Mouse (Mus musculus) megakaryocyte, embryonic 14.5 days (primary cell): Measurements from ENCODE around the gene Mphosph9. TPM values are rescaled to one million over a fixed set of nuclear protein-coding genes. Genes with fewer than 3 reads are reported as not detected.
"Not testable (repeated sequence)": the region's sequence is repeated elsewhere in the genome, so short reads cannot be mapped to it uniquely, and the experiment has no call there.

Experiments used
- H3K27me3 ChIP-seq: replicated peaks from 2 replicates; pipeline ENCODE3; 2012; ENCODE audit warnings: inconsistent platforms
- H3K36me3 ChIP-seq: replicated peaks from 2 replicates; pipeline ENCODE3; 2012; ENCODE audit warnings: low read length, inconsistent platforms, mixed read lengths
- H3K4me1 ChIP-seq: 2 replicates; pipeline ENCODE4 v1.6.1; 2012; ENCODE audit warnings: inconsistent platforms
- H3K4me3 ChIP-seq: replicated peaks from 2 replicates; pipeline ENCODE3; 2012; ENCODE audit warnings: moderate library complexity, mild to moderate bottlenecking, inconsistent platforms
- H3K9me3 ChIP-seq: 2 replicates; pipeline ENCODE4 v1.6.1; 2012; ENCODE audit warnings: inconsistent platforms
- FLI1 ChIP-seq: IDR thresholded peaks from 2 replicates; pipeline ENCODE4 v1.6.1; 2012; ENCODE audit warnings: low read length, inconsistent platforms, mixed read lengths
- GATA1 ChIP-seq: IDR thresholded peaks from 3 replicates; pipeline ENCODE4 v1.6.1; 2012; ENCODE audit warnings: mixed read lengths, low read length, inconsistent platforms, borderline replicate concordance
- polyA plus RNA-seq: library from polyadenylated mRNA; stranded (reverse); fragments of >175 nt; gene quantifications from 2 replicates; pipeline ENCODE4 v1.2.3, GENCODE M21; 2012; ENCODE audit warnings: low replicate concordance; ENCODE audit not compliant: insufficient read depth

The Mphosph9 gene
- 1.8 TPM in 1 of 2 replicates, not detected in the other for polyA plus RNA-seq

DNA sequence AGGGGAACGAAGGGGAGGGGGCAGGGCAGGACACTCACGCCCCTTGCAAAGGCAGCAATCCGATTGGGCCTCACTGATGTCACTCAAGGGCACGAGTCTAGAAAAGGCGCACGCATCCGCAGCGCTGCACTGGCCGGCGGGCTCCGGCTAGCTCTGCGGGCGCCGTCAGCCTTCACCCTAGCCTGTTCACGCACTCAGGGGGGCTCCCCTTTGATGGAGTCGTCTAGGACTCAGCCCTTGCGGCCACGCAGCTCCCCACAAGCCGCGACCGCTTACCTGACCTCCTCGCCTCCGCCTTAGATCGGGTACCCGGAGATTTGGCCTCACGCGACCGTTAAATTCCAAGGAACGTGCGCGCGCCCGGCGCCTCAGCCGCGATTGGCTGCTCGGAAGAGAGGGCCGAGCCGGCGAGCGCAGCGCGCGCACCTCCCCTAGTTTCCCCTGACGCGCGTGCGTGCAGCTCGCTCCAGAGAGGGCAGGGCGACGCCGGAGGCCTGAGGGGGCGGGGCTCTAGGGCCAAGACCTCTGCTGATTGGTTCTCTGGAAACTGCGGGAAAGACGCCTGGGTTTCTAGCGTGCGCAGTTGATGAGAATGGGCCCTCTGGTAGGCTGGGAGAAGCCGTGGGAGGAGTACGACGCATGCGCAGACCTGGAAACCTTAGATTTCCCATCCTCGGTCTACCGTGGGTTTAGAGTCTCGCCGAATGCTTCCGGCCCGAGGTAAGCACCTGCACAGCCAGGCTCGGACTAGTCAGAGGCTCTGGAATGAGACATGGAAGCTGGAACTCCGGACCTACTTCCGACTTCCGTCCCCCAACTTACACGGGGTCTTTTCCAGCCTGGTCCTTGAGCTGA, at the start of gene Mphosph9, which contains the start of gene 2810006K23Rik:
Gene Mphosph9 (minus strand): TSS at position 463 of the 855 bp plus-strand sequence.
Gene 2810006K23Rik (plus strand): TSS at position 580 of the 855 bp plus-strand sequence.
- TF ChIP-seq GATA1 = no peak
- TF ChIP-seq FLI1 = no peak
- no peaks in the 10 kb centered on the region for H3K27me3 ChIP-seq
- H3K36me3 ChIP-seq = peaks cover 18% of the 10 kb centered on the region
- H3K4me3 ChIP-seq = peak within 1 kb of the TSS; percentile 98
- H3K4me1 ChIP-seq = peaks cover 38% of the 10 kb centered on the region
- H3K9me3 ChIP-seq = no peaks in the 10 kb centered on the region

DNA sequence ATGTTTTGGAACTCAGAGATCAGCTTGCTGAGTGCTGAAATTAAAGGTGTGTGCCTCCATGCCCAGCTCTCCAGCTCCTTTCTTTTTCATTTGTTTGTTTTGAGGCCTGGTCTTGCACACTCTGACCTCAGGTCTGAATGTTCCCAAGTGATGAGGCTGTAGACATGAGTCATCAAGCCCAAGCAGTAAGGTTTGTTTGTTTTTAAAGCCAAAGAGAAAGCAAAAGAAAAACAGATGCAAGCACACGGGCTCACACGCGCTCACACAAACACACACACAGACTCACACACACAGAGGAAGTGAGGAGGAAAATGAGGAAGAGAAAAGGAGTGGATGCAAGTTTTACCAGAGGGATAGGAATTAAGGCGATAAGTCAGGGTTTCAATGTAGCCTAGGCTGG, 49.4 kb upstream of the Mphosph9 start:
- Histone ChIP-seq H3K36me3 (peaks cover 95% of the 10 kb centered on the region), H3K27me3 (no peaks in the 10 kb centered on the region), H3K9me3 (no peaks in the 10 kb centered on the region), H3K4me3 (no peak overlapping the region), H3K4me1 (peaks cover 17% of the 10 kb centered on the region)
- TF ChIP-seq GATA1 (no peak), FLI1 (no peak)

DNA sequence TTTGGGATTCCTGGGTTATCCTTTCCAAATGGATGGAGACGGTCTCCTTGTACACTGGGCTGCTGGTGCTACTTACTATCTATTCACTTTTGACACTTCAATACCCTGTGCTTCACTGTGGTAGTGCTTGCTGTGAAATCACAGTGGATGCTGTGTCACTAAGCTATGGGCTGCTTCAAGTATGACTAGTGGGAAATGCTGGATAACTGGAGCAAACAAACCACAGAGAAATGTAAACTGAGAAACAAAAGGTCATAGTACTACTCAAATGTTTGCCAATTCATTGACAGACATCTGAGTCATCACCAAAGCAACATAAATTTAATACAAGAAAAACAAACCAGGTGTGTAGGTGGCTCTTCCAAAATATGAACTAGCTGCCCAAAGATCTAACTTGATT, 48.6 kb upstream of the Mphosph9 start:
- no peaks in the 10 kb centered on the region for H3K9me3 ChIP-seq
- no peak overlapping the region for H3K4me3 ChIP-seq
- TF ChIP-seq GATA1 = no peak
- no peak for TF ChIP-seq FLI1
- H3K4me1 ChIP-seq = peaks cover 22% of the 10 kb centered on the region
- H3K27me3 ChIP-seq = no peaks in the 10 kb centered on the region
- peaks cover 95% of the 10 kb centered on the region for H3K36me3 ChIP-seq

DNA sequence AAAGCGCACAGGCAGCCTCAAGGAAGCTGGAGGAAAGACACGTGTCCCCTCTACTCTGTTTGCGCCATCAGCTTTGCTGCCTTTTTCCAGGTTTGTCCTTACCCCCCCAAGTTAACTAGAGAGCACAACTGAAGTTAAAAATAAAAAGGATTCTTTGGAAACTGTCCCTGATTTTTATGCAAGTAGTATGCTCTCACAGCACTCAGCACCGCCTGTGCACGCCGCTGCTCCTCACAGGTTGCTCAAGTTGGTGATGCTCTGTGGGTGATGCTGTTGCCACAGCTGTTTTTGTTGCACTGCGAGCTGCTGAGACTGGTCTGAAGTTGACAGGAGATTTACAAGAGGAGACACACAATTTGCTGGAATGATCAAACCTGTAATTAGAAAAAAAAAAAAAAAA, 46.5 kb upstream of the Mphosph9 start:
- H3K4me1 ChIP-seq = peaks cover 30% of the 10 kb centered on the region
- no peaks in the 10 kb centered on the region for H3K27me3 ChIP-seq
- no peak for TF ChIP-seq GATA1
- no peak for TF ChIP-seq FLI1
- no peaks in the 10 kb centered on the region for H3K9me3 ChIP-seq
- H3K4me3 ChIP-seq = no peak overlapping the region
- peaks cover 94% of the 10 kb centered on the region for H3K36me3 ChIP-seq

DNA sequence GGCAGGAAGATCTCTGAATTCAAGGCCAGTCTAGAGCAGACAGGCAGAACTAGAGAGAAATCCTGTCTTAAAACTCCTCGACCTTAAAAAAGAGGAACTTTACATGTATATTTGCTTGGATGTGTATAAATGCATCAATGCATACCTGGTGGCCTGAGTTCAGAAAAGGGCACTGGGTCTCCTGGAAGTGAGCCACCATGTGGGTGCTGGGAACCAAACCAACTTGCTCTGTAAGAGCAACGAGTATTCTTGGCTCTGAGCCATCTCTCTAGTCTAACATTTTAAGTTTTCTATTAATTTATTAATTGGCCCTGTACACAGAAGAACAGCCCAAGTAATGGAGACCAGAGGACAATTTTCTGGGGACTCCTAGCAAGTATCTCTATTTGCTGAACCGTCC, 38.9 kb upstream of the Mphosph9 start:
- Histone ChIP-seq H3K4me1 (peaks cover 33% of the 10 kb centered on the region), H3K27me3 (no peaks in the 10 kb centered on the region), H3K36me3 (peaks cover 47% of the 10 kb centered on the region), H3K4me3 (no peak overlapping the region), H3K9me3 (no peaks in the 10 kb centered on the region)
- TF ChIP-seq FLI1 (no peak), GATA1 (no peak)

DNA sequence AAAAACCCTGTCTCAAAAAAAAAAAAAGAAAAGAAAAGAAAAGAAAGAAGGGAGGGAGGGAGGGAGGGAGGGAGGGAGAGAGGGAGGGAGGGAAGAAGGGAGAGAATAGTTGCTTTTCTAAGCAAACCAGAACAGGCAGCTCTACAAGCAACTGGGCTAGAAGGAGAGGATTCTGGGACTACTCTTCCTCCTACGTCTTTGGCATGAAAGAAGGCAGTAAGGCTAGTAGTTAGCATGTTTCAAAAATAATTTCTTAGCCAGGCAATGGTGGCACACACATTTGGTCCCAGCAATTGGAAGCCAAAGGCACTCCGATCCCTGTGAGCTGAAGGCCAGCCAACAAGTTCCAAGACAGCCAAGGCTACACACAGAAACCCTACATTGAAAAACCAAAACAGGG, 38.0 kb upstream of the Mphosph9 start:
- H3K27me3 ChIP-seq = no peaks in the 10 kb centered on the region
- TF ChIP-seq GATA1 = no peak
- TF ChIP-seq FLI1 = no peak
- H3K4me1 ChIP-seq = peaks cover 27% of the 10 kb centered on the region
- no peaks in the 10 kb centered on the region for H3K9me3 ChIP-seq
- H3K36me3 ChIP-seq = peaks cover 38% of the 10 kb centered on the region
- no peak overlapping the region for H3K4me3 ChIP-seq

DNA sequence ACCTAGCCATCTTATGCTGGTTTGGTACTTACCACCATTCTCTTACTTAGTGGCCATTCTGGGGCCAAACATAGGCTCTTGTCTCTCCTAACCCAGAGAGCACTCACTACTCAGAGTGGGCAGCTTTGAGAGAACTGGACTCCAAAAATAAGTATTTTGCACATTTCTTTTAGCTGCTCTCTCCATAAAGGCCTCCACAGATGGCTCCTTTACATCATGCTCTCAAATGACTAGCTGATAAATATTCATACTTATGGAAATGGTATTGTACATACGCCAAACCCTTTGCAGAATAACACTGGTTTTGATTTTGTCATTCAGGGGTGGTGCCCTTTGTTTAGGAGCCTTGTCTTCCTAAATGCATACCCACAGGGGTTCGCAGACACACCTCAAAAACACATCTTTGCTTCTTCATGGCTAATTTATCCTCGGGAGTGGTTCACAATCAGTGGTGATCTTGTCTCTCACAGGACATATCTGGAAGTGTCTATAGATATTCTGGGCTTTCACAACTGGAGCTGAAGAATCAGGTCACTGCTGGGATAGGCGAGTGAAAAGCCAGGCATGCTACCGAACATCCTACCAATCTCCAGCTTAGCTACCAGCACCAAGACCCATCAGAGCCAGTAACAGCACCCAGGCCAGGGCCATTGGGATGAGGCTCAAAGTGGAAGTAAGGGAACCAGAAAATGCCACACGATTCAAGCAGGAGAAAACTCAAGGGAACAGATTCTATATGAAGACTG, 36.6 kb upstream of the Mphosph9 start:
- Histone ChIP-seq H3K36me3 (peaks cover 24% of the 10 kb centered on the region), H3K4me3 (no peak overlapping the region), H3K9me3 (no peaks in the 10 kb centered on the region), H3K4me1 (peaks cover 16% of the 10 kb centered on the region), H3K27me3 (no peaks in the 10 kb centered on the region)
- TF ChIP-seq GATA1 (no peak), FLI1 (no peak)

DNA sequence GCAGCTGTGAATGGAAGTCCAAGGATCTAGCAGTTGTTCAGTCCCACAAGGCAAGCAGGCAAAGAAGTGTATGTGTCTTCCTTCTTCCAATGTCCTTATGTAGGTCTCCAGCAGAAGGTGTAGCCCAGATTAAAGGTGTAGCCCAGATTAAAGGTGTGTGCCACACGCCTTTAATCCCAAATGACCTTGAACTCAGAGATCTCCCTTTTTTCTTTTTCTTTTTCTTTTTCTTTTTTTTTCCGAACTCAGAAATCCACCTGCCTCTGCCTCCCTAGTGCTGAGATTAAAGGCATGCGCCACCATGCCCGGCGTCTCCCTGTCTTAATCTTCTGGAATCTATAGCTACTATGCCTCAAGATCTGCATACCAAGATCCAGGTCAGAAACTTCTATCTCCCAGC, 35.2 kb upstream of the Mphosph9 start, which contains the start of gene Cdk2ap1:
Gene Cdk2ap1 (minus strand): TSS at position 101 of the 400 bp plus-strand sequence.
- not testable (repeated sequence) for H3K27me3 ChIP-seq, H3K9me3 ChIP-seq, H3K4me1 ChIP-seq, H3K4me3 ChIP-seq
- H3K36me3 ChIP-seq = peaks cover 10% of the 10 kb centered on the region

DNA sequence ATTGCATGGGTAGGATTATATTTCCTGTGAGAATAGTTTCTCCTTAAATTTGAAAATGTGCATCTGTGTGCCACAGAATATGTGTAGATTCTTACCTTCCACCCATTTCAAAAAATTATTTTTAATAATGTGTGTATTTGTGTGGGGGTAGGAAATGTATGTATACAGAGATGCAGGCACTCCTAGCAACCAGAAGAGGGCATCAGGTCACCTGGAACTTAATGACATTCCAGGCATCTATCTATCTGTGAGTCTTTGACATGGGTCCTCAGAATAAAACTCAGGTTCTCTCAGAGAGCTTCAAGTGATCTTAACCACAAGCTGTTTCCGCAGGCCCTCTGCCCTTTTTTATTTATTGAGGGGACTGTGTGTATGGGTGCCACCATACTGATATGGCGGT, 31.9 kb upstream of the Mphosph9 start:
- TF ChIP-seq GATA1 = no peak
- TF ChIP-seq FLI1 = no peak
- peaks cover 8% of the 10 kb centered on the region; the same call in 1 of the 2 replicates for H3K4me1 ChIP-seq
- H3K4me3 ChIP-seq = no peak overlapping the region
- H3K36me3 ChIP-seq = no peaks in the 10 kb centered on the region
- no peaks in the 10 kb centered on the region for H3K9me3 ChIP-seq
- no peaks in the 10 kb centered on the region for H3K27me3 ChIP-seq

DNA sequence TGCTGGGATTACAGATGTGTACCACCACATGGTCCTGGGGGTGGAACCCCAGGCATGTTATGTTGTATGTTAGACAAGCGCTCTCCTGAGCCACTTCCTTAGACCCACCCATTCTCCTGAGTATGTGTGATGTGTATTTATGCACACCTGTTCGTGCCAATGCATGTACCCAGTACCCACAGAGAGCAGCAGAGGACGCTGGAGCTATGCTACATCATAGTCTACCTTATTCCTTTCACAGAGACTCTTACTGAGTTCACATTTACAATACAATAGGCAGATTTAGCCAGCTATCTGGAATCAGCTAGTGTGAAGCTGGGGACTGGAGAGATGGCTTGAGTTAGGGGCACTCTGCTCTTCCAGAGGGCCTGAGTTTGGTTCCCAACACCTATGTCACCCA, 28.9 kb upstream of the Mphosph9 start:
- H3K36me3 ChIP-seq = no peaks in the 10 kb centered on the region
- H3K9me3 ChIP-seq = no peaks in the 10 kb centered on the region
- no peaks in the 10 kb centered on the region for H3K27me3 ChIP-seq
- H3K4me1 ChIP-seq = peaks cover 26% of the 10 kb centered on the region
- no peak overlapping the region for H3K4me3 ChIP-seq
- TF ChIP-seq FLI1 (no peak), GATA1 (no peak)
